Mouse (Mus musculus) E14TG2a.4 (cell line): Measurements from ENCODE around the gene Hdc.

Experiments used
- CTCF ChIP-seq: conservative IDR thresholded peaks from 2 replicates; pipeline ENCODE4 v1.5.1; 2014; ENCODE audit warnings: low read length
- NANOG ChIP-seq: IDR thresholded peaks from 2 replicates; pipeline ENCODE4 v1.6.1; 2014; ENCODE audit warnings: borderline replicate concordance, low read length, mixed read lengths
- POU5F1 ChIP-seq: IDR thresholded peaks from 2 replicates; pipeline ENCODE4 v1.6.1; 2014; ENCODE audit warnings: low read length, borderline replicate concordance

GRCm38 (mm10) chr2:126668621-126669252 is 49.6 kb upstream of the Hdc start:
- TF ChIP-seq CTCF (no peak), POU5F1 (no peak), NANOG (no peak)
